Mouse (Mus musculus) testis, adult 2 months (tissue): Measurements from ENCODE around the gene Pibf1. TPM values are rescaled to one million over a fixed set of nuclear protein-coding genes. Genes with fewer than 3 reads are reported as not detected.
A peak's percentile ranks its signal among the peaks of the same experiment; 100 is the strongest.

Experiments
- H3K27ac ChIP-seq: fragments of 200-500 bp; 2 replicates; pipeline ENCODE4 v1.5.1; 2012; ENCODE audit warnings: low read depth, low read length; ENCODE audit not compliant: control insufficient read depth, insufficient read depth
- H3K27me3 ChIP-seq: fragments of 200-500 bp; 2 replicates; pipeline ENCODE4 v1.6.1; 2012; ENCODE audit warnings: mild to moderate bottlenecking, low read length, moderate library complexity; ENCODE audit not compliant: control insufficient read depth, insufficient read depth
- H3K36me3 ChIP-seq: fragments of 200-500 bp; 2 replicates; pipeline ENCODE4 v1.6.1; 2012; ENCODE audit warnings: mild to moderate bottlenecking, low read length; ENCODE audit not compliant: control insufficient read depth, insufficient read depth
- H3K4me1 ChIP-seq: fragments of 200-500 bp; 2 replicates; pipeline ENCODE4 v1.6.1; 2012; ENCODE audit warnings: low read length; ENCODE audit not compliant: control insufficient read depth, insufficient read depth
- H3K4me3 ChIP-seq: fragments of 200-500 bp; 2 replicates; pipeline ENCODE4 v1.5.1; 2012; ENCODE audit warnings: low read depth, mild to moderate bottlenecking, low read length, moderate library complexity, mixed read lengths; ENCODE audit not compliant: control insufficient read depth
- CTCF ChIP-seq: fragments of 200-500 bp; IDR thresholded peaks from 2 replicates; pipeline ENCODE4 v1.5.1; 2012; ENCODE audit warnings: low read depth, mild to moderate bottlenecking, inconsistent platforms, low read length, moderate library complexity; ENCODE audit not compliant: control insufficient read depth, insufficient read depth, insufficient replicate concordance
- POLR2A ChIP-seq: fragments of 200-500 bp; IDR thresholded peaks from 2 replicates; pipeline ENCODE4 v1.6.1; 2012; ENCODE audit warnings: low read depth, mild to moderate bottlenecking, inconsistent platforms, low read length, moderate library complexity; ENCODE audit not compliant: control insufficient read depth
- polyA plus RNA-seq: library from polyadenylated mRNA; depleted of rRNA; stranded (reverse); fragments of >200 nt; gene quantifications from 2 replicates; pipeline ENCODE4 v1.2.3, GENCODE M21; 2012

Gene Pibf1
- polyA plus RNA-seq, 1 experiment: 7.9 TPM

DNA sequence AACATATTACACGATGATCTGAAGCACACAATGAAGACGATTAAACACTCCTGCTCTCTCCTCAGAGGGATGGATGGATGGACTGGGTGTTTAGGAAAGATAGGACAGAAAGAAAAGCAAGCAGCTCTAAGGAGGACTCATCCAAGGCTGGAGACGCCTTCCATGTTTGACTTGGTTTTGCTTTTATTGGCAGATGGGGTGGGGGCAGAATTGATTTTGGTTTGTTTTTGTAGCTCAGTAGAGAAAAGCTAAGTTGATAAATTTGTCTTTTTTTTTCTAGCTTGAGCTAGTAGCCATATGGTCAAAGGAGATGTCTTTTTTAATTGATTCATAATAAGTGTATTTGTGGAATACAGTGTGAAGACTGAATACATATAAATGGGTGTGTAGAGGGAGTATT is 133.8 kb downstream of the Pibf1 start:
- H3K27ac ChIP-seq: no peak overlapping the region
- no peak overlapping the region for H3K4me3 ChIP-seq
- TF ChIP-seq CTCF: no peak
- no peak for TF ChIP-seq POLR2A
- no peaks in the 10 kb centered on the region for H3K4me1 ChIP-seq
- H3K27me3 ChIP-seq: no peaks in the 10 kb centered on the region
- no peaks in the 10 kb centered on the region; the same call in 1 of the 2 replicates for H3K36me3 ChIP-seq

DNA sequence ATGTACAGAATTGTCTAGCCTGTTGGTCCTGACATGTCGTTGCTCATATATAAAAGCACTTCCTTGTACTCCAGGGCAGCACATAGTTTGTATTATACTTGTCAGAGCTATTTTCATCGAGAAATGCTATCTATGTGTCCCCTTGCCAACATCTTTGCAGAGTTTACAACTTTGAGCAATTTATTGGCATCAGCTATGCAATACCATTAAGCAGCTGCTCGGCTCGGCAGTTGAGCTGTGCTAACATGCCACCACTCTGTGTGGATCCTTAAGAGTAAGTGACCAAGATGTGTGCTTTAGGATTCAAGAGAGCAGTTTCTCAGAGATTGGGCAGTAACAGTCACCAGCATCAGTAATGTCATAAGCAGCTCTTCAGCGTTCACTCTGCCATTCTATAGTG is 137.9 kb downstream of the Pibf1 start:
- H3K4me3 ChIP-seq: no peak overlapping the region
- H3K27ac ChIP-seq: no peak overlapping the region
- no peaks in the 10 kb centered on the region for H3K27me3 ChIP-seq
- no peaks in the 10 kb centered on the region for H3K36me3 ChIP-seq
- TF ChIP-seq CTCF (no peak), POLR2A (no peak)
- no peaks in the 10 kb centered on the region for H3K4me1 ChIP-seq

DNA sequence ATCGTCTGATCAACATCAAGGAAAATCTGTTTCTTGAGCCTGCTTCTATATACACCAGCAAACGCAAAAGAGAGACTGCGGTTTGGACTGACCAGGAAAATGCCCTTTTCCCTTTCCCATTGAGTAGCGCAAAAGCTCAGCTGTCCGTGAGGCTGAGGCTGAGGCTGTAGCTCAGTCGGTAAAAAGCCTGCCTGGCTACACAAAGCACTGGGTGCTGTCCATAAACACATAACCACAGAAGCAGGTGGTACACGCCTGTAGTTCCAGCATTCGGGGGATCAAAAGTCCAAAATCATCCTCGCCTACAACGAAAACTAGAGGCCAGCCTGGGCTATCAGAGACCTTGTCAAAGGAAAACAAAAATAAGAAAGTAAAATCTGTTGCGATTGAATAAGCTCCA is 141.3 kb downstream of the Pibf1 start:
- Histone ChIP-seq H3K4me3 (no peak overlapping the region), H3K4me1 (no peaks in the 10 kb centered on the region), H3K27me3 (no peaks in the 10 kb centered on the region), H3K36me3 (peaks cover 3% of the 10 kb centered on the region; the same call in 1 of the 2 replicates), H3K27ac (no peak overlapping the region)
- TF ChIP-seq CTCF (no peak), POLR2A (no peak)

DNA sequence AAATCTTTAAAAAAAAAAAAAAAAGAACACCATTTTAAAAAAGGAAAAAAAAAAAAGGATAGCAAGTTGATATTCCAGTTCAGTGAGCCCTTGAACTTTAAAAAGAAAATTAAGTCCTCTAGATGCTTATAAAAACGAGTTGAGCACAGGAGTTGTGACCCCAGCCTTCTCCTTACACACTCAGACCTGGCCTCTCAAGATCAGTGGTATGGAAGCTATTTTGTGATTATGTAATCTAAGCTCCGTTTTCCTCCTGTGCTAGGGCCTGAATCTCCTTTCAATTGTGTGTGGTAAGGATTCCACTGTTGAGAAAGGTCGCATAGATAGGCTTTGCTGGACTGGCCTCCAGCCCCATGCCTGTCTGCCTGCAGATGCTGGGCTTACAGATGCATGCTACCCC is 145.3 kb downstream of the Pibf1 start:
- Histone ChIP-seq H3K4me3 (no peak overlapping the region), H3K4me1 (no peaks in the 10 kb centered on the region), H3K27ac (no peak overlapping the region), H3K27me3 (no peaks in the 10 kb centered on the region), H3K36me3 (peaks cover 3% of the 10 kb centered on the region; the same call in 1 of the 2 replicates)
- TF ChIP-seq CTCF (no peak), POLR2A (no peak)

- Histone ChIP-seq H3K27me3 (no peaks in the 10 kb centered on the region), H3K4me3 (peak overlapping the region; percentile 60), H3K36me3 (no peaks in the 10 kb centered on the region), H3K4me1 (no peaks in the 10 kb centered on the region; the same call in 1 of the 2 replicates), H3K27ac (no peak overlapping the region)
- TF ChIP-seq CTCF: no peak
- no peak for TF ChIP-seq POLR2A
Measured at GRCm38 (mm10) chr14:99262026-99262425, 162.8 kb downstream of the Pibf1 start.

DNA sequence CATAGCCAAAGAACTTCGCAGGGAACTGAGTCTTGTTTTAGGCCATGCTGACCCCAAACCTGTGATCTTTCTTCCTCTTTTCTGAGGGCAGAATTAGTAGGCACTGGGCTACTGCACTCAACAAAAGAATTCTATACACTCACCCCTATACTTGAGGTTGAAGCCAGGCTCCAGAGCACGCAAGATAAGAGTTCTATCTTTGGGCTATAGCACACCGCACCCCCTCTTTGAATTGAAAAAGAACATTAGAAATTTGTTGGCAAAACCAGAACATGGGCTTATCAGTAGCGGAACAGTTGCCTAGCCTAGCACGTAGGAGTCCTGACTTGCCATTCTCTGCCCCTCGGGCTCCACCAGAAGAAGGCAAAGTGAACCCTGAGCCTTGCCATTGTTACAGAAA is 164.6 kb downstream of the Pibf1 start:
- no peak for TF ChIP-seq POLR2A
- TF ChIP-seq CTCF: no peak
- no peaks in the 10 kb centered on the region for H3K36me3 ChIP-seq

GRCm38 (mm10) chr14:99265791-99266190 is 166.6 kb downstream of the Pibf1 start:
- Histone ChIP-seq H3K4me1 (no peaks in the 10 kb centered on the region; the same call in 1 of the 2 replicates), H3K36me3 (no peaks in the 10 kb centered on the region), H3K4me3 (peak overlapping the region; percentile 4; the same call in 1 of the 2 replicates), H3K27ac (no peak overlapping the region), H3K27me3 (no peaks in the 10 kb centered on the region)
- TF ChIP-seq POLR2A (no peak), CTCF (no peak)

More for the DNA sequence above, 164.6 kb downstream of the Pibf1 start:
- H3K27ac ChIP-seq: no peak overlapping the region
- H3K4me1 ChIP-seq: no peaks in the 10 kb centered on the region; the same call in 1 of the 2 replicates
- H3K4me3 ChIP-seq: no peak overlapping the region
- no peaks in the 10 kb centered on the region for H3K27me3 ChIP-seq

GRCm38 (mm10) chr14:99266749-99267148 is 167.5 kb downstream of the Pibf1 start:
- Histone ChIP-seq H3K4me3 (no peak overlapping the region), H3K4me1 (no peaks in the 10 kb centered on the region; the same call in 1 of the 2 replicates), H3K27ac (no peak overlapping the region), H3K36me3 (no peaks in the 10 kb centered on the region), H3K27me3 (no peaks in the 10 kb centered on the region)
- TF ChIP-seq POLR2A: no peak
